ENCODE assay signal across 8 mouse cellular contexts in the genomic region with DNA sequence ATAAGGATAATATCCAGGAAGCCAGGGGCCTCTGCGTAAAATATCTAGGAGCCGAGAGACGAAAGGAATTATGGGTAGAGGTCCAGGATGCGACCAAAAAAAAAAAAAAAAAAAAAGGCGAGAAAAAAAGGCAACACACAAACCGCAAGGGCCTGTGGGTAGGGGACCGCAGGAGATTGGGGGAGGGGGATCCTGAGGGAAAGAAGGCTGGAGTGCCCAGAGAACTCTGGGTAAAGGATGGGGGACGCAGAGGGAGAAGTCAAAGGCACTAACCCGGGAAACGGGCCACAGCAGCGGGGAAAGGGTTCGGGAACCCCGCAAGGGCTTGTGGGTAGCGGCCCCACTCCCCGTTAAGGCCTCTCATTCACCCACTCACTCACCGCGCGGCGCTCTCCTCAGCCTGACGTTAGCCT. TPM values are rescaled to one million over a fixed set of nuclear protein-coding genes. Genes with fewer than 3 reads are reported as not detected.
A peak's percentile ranks its signal among the peaks of the same experiment; 100 is the strongest.
DNase-seq lines count a peak whose midpoint lies in the region; ATAC-seq and TF ChIP-seq lines count a peak whose summit lies in the region.

No protein-coding gene starts in this region.

- 0% methylated on average over 20 of the region's 20 CpGs for WGBS in heart, embryonic 13.5 days
- WGBS in hindbrain, embryonic 16.5 days: 0% methylated on average over 16 of the region's 20 CpGs
- WGBS in midbrain, embryonic 13.5 days: 0% methylated on average over 16 of the region's 20 CpGs

- TF ChIP-seq CTCF in E14TG2a.4 (conservative IDR thresholded peaks at IDR 0.05; ENCODE audit: low read length): no peak

- no peaks in the 10 kb centered on the region for H3K9me3 ChIP-seq in heart, embryonic 13.5 days
- no peaks in the 10 kb centered on the region for H3K9me3 ChIP-seq in E14TG2a.4 (ENCODE audit: low read length)
- no peaks in the 10 kb centered on the region for H3K9me3 ChIP-seq in hindbrain, embryonic 16.5 days (ENCODE audit: control insufficient read depth, low read length)
- H3K9me3 ChIP-seq in midbrain, embryonic 13.5 days: no peaks in the 10 kb centered on the region

- peak overlapping the region; percentile 98 for H3K27ac ChIP-seq in heart, embryonic 13.5 days (replicated peaks)
- H3K27ac ChIP-seq in hindbrain, embryonic 16.5 days (ENCODE audit: low read depth, low read length): peak overlapping the region; percentile 95
- peak overlapping the region; percentile 96 for H3K27ac ChIP-seq in midbrain, embryonic 13.5 days

- H3K4me2 ChIP-seq in heart, embryonic 13.5 days: peak overlapping the region; percentile 100
- H3K4me2 ChIP-seq in hindbrain, embryonic 16.5 days (ENCODE audit: low read length): peak overlapping the region; percentile 97
- H3K4me2 ChIP-seq in midbrain, embryonic 13.5 days (replicated peaks): peak overlapping the region; percentile 99

- peaks cover 24% of the 10 kb centered on the region for H3K4me1 ChIP-seq in heart, embryonic 13.5 days
- peaks cover 44% of the 10 kb centered on the region for H3K4me1 ChIP-seq in E14TG2a.4 (replicated peaks; ENCODE audit: low read depth, low read length)
- H3K4me1 ChIP-seq in hindbrain, embryonic 16.5 days (ENCODE audit: control insufficient read depth, insufficient read depth, low read depth, low read length): peaks cover 16% of the 10 kb centered on the region
- H3K4me1 ChIP-seq in midbrain, embryonic 13.5 days (replicated peaks): peaks cover 26% of the 10 kb centered on the region

- no peaks in the 10 kb centered on the region for H3K27me3 ChIP-seq in heart, embryonic 13.5 days (replicated peaks)
- no peaks in the 10 kb centered on the region for H3K27me3 ChIP-seq in E14TG2a.4 (ENCODE audit: insufficient read depth, low read length)
- H3K27me3 ChIP-seq in hindbrain, embryonic 16.5 days (replicated peaks; ENCODE audit: control insufficient read depth, insufficient read depth, low read length): no peaks in the 10 kb centered on the region
- no peaks in the 10 kb centered on the region for H3K27me3 ChIP-seq in midbrain, embryonic 13.5 days

- peak; percentile 61 for ATAC-seq in heart, embryonic 13.5 days (ENCODE audit: extremely low read depth, insufficient number of reproducible peaks, low FRiP score, low TSS enrichment)
- peak; percentile 64 for ATAC-seq in common myeloid progenitor, adult 5-6 weeks (replicated peaks; ENCODE audit: low read depth, poor library complexity, severe bottlenecking)
- peak; percentile 76 for ATAC-seq in hindbrain, embryonic 16.5 days
- ATAC-seq in midbrain, embryonic 13.5 days: peak; percentile 84

- intact Hi-C loops in heart, postnatal 36 days (cut with DNase I): loop anchor here (2.0 to 5.0 kb wide), 3 partner anchors 24 to 86 kb away; partner anchors contain the start of genes Gys1 and Lin7b

- DNase-seq in heart, postnatal 36 days: no peak
- no peak for DNase-seq in frontal cortex, postnatal 25 days (ENCODE audit: low spot score in 2 of 2)
- no peak for DNase-seq in Muller cell, postnatal 12 days (ENCODE audit: inconsistent ontology term)

- H3K9ac ChIP-seq in heart, embryonic 13.5 days: peak overlapping the region; percentile 99
- H3K9ac ChIP-seq in hindbrain, embryonic 16.5 days (ENCODE audit: low read depth, low read length): peak overlapping the region; percentile 66
- H3K9ac ChIP-seq in midbrain, embryonic 13.5 days (replicated peaks): peak overlapping the region; percentile 90

- H3K36me3 ChIP-seq in heart, embryonic 13.5 days: peaks cover 39% of the 10 kb centered on the region
- H3K36me3 ChIP-seq in E14TG2a.4 (ENCODE audit: insufficient read depth, low read length): peaks cover 44% of the 10 kb centered on the region
- peaks cover 13% of the 10 kb centered on the region for H3K36me3 ChIP-seq in hindbrain, embryonic 16.5 days (ENCODE audit: control insufficient read depth, insufficient read depth, low read length)
- peaks cover 24% of the 10 kb centered on the region for H3K36me3 ChIP-seq in midbrain, embryonic 13.5 days

- peak overlapping the region; percentile 86 for H3K4me3 ChIP-seq in heart, embryonic 13.5 days
- H3K4me3 ChIP-seq in E14TG2a.4 (replicated peaks; ENCODE audit: low read length): peak overlapping the region; percentile 89
- H3K4me3 ChIP-seq in hindbrain, embryonic 16.5 days (ENCODE audit: low read length): peak overlapping the region; percentile 48
- peak overlapping the region; percentile 79 for H3K4me3 ChIP-seq in midbrain, embryonic 13.5 days (replicated peaks)

RNA-seq across cellular contexts. Expression of gene Snrnp70, which starts 0.4 kb away (rescaled TPM):
- 136 and 140 TPM in 2 replicates for polyA plus RNA-seq in heart, embryonic 13.5 days (2015; fragmentation: Nextera tagmentation; extraction: Ambion mirVana)
- total RNA-seq in heart, postnatal 36 days (2021): 10 to 100 TPM; 92.8 to 95.9 TPM
- total RNA-seq in common myeloid progenitor, adult 5-6 weeks (2017): 451 and 564 TPM in 2 replicates
- polyA plus RNA-seq in hindbrain, embryonic 16.5 days (2015; fragmentation: Nextera tagmentation; extraction: Ambion mirVana): 144 and 161 TPM in 2 replicates
- 223 and 238 TPM in 2 replicates for polyA plus RNA-seq in midbrain, embryonic 13.5 days (2015; fragmentation: Nextera tagmentation; extraction: Ambion mirVana)

RNA-seq across cellular contexts. Expression of gene Kcna7, which starts 10.3 kb away (rescaled TPM):
- polyA plus RNA-seq in heart, embryonic 13.5 days (2015; fragmentation: Nextera tagmentation; extraction: Ambion mirVana): 0.32 and 0.50 TPM in 2 replicates
- total RNA-seq in heart, postnatal 36 days (2021): 1 to 10 TPM; 4.5 to 5.8 TPM
- total RNA-seq in common myeloid progenitor, adult 5-6 weeks (2017): not detected in 2 replicates
- 0.06 TPM in 1 of 2 replicates, not detected in the other for polyA plus RNA-seq in hindbrain, embryonic 16.5 days (2015; fragmentation: Nextera tagmentation; extraction: Ambion mirVana)
- polyA plus RNA-seq in midbrain, embryonic 13.5 days (2015; fragmentation: Nextera tagmentation; extraction: Ambion mirVana): not detected in 2 replicates

RNA-seq across cellular contexts. Expression of gene Ntf5, which starts 18.4 kb away (rescaled TPM):
- polyA plus RNA-seq in heart, embryonic 13.5 days (2015; fragmentation: Nextera tagmentation; extraction: Ambion mirVana): 1.6 and 1.8 TPM in 2 replicates
- under 1 TPM in 1 of 2 experiments, not detected in 1; 0.30 TPM for total RNA-seq in heart, postnatal 36 days (2021)
- not detected in 2 replicates for total RNA-seq in common myeloid progenitor, adult 5-6 weeks (2017)
- polyA plus RNA-seq in hindbrain, embryonic 16.5 days (2015; fragmentation: Nextera tagmentation; extraction: Ambion mirVana): 0.15 and 0.27 TPM in 2 replicates
- not detected in 2 replicates for polyA plus RNA-seq in midbrain, embryonic 13.5 days (2015; fragmentation: Nextera tagmentation; extraction: Ambion mirVana)

RNA-seq across cellular contexts. Expression of gene Lin7b, which starts 24.8 kb away (rescaled TPM):
- polyA plus RNA-seq in heart, embryonic 13.5 days (2015; fragmentation: Nextera tagmentation; extraction: Ambion mirVana): 1.0 and 1.2 TPM in 2 replicates
- total RNA-seq in heart, postnatal 36 days (2021): 1 to 10 TPM; 1.3 to 1.7 TPM
- 1.9 TPM in 1 of 2 replicates, not detected in the other for total RNA-seq in common myeloid progenitor, adult 5-6 weeks (2017)
- 41.4 and 70.3 TPM in 2 replicates for polyA plus RNA-seq in hindbrain, embryonic 16.5 days (2015; fragmentation: Nextera tagmentation; extraction: Ambion mirVana)
- polyA plus RNA-seq in midbrain, embryonic 13.5 days (2015; fragmentation: Nextera tagmentation; extraction: Ambion mirVana): 7.1 and 7.9 TPM in 2 replicates

RNA-seq across cellular contexts. Expression of gene Lhb, which starts 25.5 kb away (rescaled TPM):
- not detected in 2 replicates for polyA plus RNA-seq in heart, embryonic 13.5 days (2015; fragmentation: Nextera tagmentation; extraction: Ambion mirVana)
- not detected for total RNA-seq in heart, postnatal 36 days (2021)
- not detected in 2 replicates for total RNA-seq in common myeloid progenitor, adult 5-6 weeks (2017)
- polyA plus RNA-seq in hindbrain, embryonic 16.5 days (2015; fragmentation: Nextera tagmentation; extraction: Ambion mirVana): 2.0 and 2.3 TPM in 2 replicates
- polyA plus RNA-seq in midbrain, embryonic 13.5 days (2015; fragmentation: Nextera tagmentation; extraction: Ambion mirVana): 0.50 TPM in 1 of 2 replicates, not detected in the other
